Mouse (Mus musculus): ENCODE data around the gene Meltf. TPM values are rescaled to one million over a fixed set of nuclear protein-coding genes. Genes with fewer than 3 reads are reported as not detected.

Meltf gene
- polyA plus RNA-seq, 1 experiment from 2014 or later, result 568 TPM

DNA sequence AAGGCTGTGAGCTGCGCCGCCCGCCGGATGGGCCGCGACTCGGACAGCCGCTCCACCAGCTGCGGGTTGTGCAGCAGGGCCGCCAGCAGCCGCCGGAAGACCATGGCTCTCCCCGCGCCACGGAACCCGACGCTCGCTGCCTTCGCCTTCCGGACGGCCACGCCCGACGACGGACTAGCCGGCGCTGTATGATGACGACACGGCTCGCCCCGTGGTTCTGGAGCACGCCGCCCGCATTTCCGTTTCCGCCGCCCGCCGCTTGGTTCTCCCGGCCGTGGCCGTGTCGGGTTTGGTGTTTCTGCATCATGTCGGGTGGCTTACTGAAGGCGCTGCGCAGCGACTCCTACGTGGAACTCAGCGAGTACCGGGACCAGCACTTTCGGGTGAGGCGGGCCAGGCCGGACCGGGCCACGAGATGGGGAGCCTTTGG is 69.8 kb downstream of the Meltf start, which contains the start of the genes 0610012G03Rik and Ncbp2:
Gene 0610012G03Rik, minus strand, starts transcription at position 150 of the 430 bp plus-strand sequence.
Gene Ncbp2, plus strand, starts transcription at position 169 of the 430 bp plus-strand sequence.
- Histone ChIP-seq H3K4me3 (ENCODE audit: low read depth, low read length) (peak within 1 kb of the TSS; percentile 92), H3K9ac (ENCODE audit: low read depth, low read length) (peak within 1 kb of the TSS; percentile 93), H3K9me3 (ENCODE audit: control insufficient read depth) (no peaks in the 10 kb centered on the region), H3K36me3 (ENCODE audit: control insufficient read depth, insufficient read depth) (0 out of 2 replicates have a peak, but pooled peaks cover 12% of the 10 kb centered on the region), H3K4me2 (replicated peaks; ENCODE audit: low read depth) (peak within 1 kb of the TSS; percentile 88), H3K27ac (ENCODE audit: low read depth, low read length) (peak within 1 kb of the TSS; percentile 95), H3K4me1 (replicated peaks; ENCODE audit: control insufficient read depth, insufficient read depth, low read length) (0 out of 2 replicates have a peak, but pooled peaks cover 3% of the 10 kb centered on the region), H3K27me3 (replicated peaks; ENCODE audit: control insufficient read depth, insufficient read depth, low read length) (no peaks in the 10 kb centered on the region)
- peak; percentile 34 for TF ChIP-seq CTCF (IDR thresholded peaks at IDR 0.05; ENCODE audit: low read depth)
- ATAC-seq, result peak; percentile 88
- under 1% methylated on average over 55 of the region's 55 CpGs for WGBS

Other genes starting within 250 kb of the Meltf start
- 10.5 and 11.2 TPM in 2 replicates for gene Dlg1, start 215.4 kb upstream of the Meltf start, polyA plus RNA-seq (2015; fragmentation: Nextera tagmentation; extraction: Ambion mirVana)
- gene Pigz, start 55.0 kb downstream of the Meltf start, polyA plus RNA-seq (2015; fragmentation: Nextera tagmentation; extraction: Ambion mirVana), result 0.39 and 0.54 TPM in 2 replicates
- gene 0610012G03Rik, start 69.7 kb downstream of the Meltf start, polyA plus RNA-seq (2015; fragmentation: Nextera tagmentation; extraction: Ambion mirVana), result 203 and 214 TPM in 2 replicates
- 24.7 and 28.4 TPM in 2 replicates for gene Ncbp2, start 69.7 kb downstream of the Meltf start, polyA plus RNA-seq (2015; fragmentation: Nextera tagmentation; extraction: Ambion mirVana)
- 5.0 and 5.2 TPM in 2 replicates for gene Senp5, start 124.5 kb downstream of the Meltf start, polyA plus RNA-seq (2015; fragmentation: Nextera tagmentation; extraction: Ambion mirVana)
- 23.4 and 25.6 TPM in 2 replicates for gene Pak2, start 200.5 kb downstream of the Meltf start, polyA plus RNA-seq (2015; fragmentation: Nextera tagmentation; extraction: Ambion mirVana)
- gene Pigx, start 220.9 kb downstream of the Meltf start, polyA plus RNA-seq (2015; fragmentation: Nextera tagmentation; extraction: Ambion mirVana), result 68.1 and 71.6 TPM in 2 replicates
- 22.3 and 23.0 TPM in 2 replicates for gene Cep19, start 221.0 kb downstream of the Meltf start, polyA plus RNA-seq (2015; fragmentation: Nextera tagmentation; extraction: Ambion mirVana)

All from intestine, postnatal 0 days (tissue).